Mouse (Mus musculus) stomach, postnatal 0 days (tissue): ENCODE data around the gene Pde10a. TPM values are rescaled to one million over a fixed set of nuclear protein-coding genes. Genes with fewer than 3 reads are reported as not detected.

Source experiments
- ATAC-seq: fragments of 200-750 bp; cut with Nextera tagmentation; 2 replicates; pipeline ENCODE4 v1.8.0; 2017; ENCODE audit not compliant: low FRiP score, low TSS enrichment
- DNase-seq: peaks from one replicate; pipeline ENCODE4 v3.0.0-alpha.2; 2016; ENCODE audit warnings: low spot score
- H3K27ac ChIP-seq: fragments of 300-500 bp; sonication (generic); replicated peaks from 2 replicates; pipeline ENCODE4 v1.5.1; 2014; ENCODE audit warnings: mild to moderate bottlenecking, control low read depth
- H3K27me3 ChIP-seq: fragments of 300-500 bp; sonication (generic); 2 replicates; pipeline ENCODE4 v1.6.1; 2014; ENCODE audit warnings: low read length; ENCODE audit not compliant: control insufficient read depth, insufficient read depth
- H3K36me3 ChIP-seq: fragments of 300-500 bp; sonication (generic); 2 replicates; pipeline ENCODE4 v1.6.1; 2014; ENCODE audit warnings: low read length, mixed read lengths; ENCODE audit not compliant: control insufficient read depth, insufficient read depth
- H3K4me1 ChIP-seq: fragments of 300-500 bp; sonication (generic); replicated peaks from 2 replicates; pipeline ENCODE4 v1.6.1; 2014; ENCODE audit warnings: antibody characterized with exemption; ENCODE audit not compliant: control insufficient read depth, insufficient read depth
- H3K4me2 ChIP-seq: fragments of 300-500 bp; sonication (generic); replicated peaks from 2 replicates; pipeline ENCODE4 v1.6.1; 2014; ENCODE audit warnings: low read depth, mild to moderate bottlenecking, control low read depth, moderate library complexity
- H3K4me3 ChIP-seq: fragments of 300-500 bp; sonication (generic); 2 replicates; pipeline ENCODE4 v1.5.1; 2014; ENCODE audit warnings: low read depth, low read length, control low read depth
- H3K9ac ChIP-seq: fragments of 300-500 bp; sonication (generic); 2 replicates; pipeline ENCODE4 v1.6.1; 2014; ENCODE audit warnings: mild to moderate bottlenecking, low read length, control low read depth, mixed read lengths
- H3K9me3 ChIP-seq: fragments of 300-500 bp; sonication (generic); 2 replicates; pipeline ENCODE4 v1.6.1; 2016; ENCODE audit warnings: low read length; ENCODE audit not compliant: control insufficient read depth
- CTCF ChIP-seq: IDR thresholded peaks from 2 replicates; pipeline ENCODE4 v1.5.1; 2016; ENCODE audit warnings: antibody characterized with exemption, low read depth, mild to moderate bottlenecking, moderate library complexity
- EP300 ChIP-seq: optimal IDR thresholded peaks from 2 replicates; pipeline ENCODE3; 2016; ENCODE audit warnings: antibody characterized with exemption
- WGBS: fragments of 180-500 bp; shearing (Covaris S2); extraction: QIAGEN DNeasy Blood & Tissue Kit; methylation state at CpG from one replicate; pipeline ENCODE4 v1.1.7; 2014; 5-methylcytosine and 5-hydroxymethylcytosine counted together
- polyA plus RNA-seq: library from polyadenylated mRNA; unstranded; fragments of >200 nt; fragmentation: Nextera tagmentation; extraction: Ambion mirVana; gene quantifications from 2 replicates; pipeline ENCODE4 v1.2.1, GENCODE M21; 2015

Pde10a gene
- polyA plus RNA-seq, 1 experiment from 2014 or later = 0.69 TPM

GRCm38 (mm10) chr17:8597790-8598189 is 72.6 kb downstream of the Pde10a start:
- WGBS = 7% methylated on average over 7 of the region's 7 CpGs
- no peak overlapping the region for H3K4me2 ChIP-seq
- ATAC-seq = no peak
- no peaks in the 10 kb centered on the region for H3K4me1 ChIP-seq
- H3K9ac ChIP-seq = no peak overlapping the region
- DNase-seq = peak; percentile 52
- no peaks in the 10 kb centered on the region for H3K27me3 ChIP-seq
- TF ChIP-seq CTCF = peak; percentile 94
- TF ChIP-seq EP300 = no peak
- no peak overlapping the region for H3K4me3 ChIP-seq
- H3K36me3 ChIP-seq = no peaks in the 10 kb centered on the region
- no peak overlapping the region for H3K27ac ChIP-seq
- H3K9me3 ChIP-seq = no peaks in the 10 kb centered on the region

DNA sequence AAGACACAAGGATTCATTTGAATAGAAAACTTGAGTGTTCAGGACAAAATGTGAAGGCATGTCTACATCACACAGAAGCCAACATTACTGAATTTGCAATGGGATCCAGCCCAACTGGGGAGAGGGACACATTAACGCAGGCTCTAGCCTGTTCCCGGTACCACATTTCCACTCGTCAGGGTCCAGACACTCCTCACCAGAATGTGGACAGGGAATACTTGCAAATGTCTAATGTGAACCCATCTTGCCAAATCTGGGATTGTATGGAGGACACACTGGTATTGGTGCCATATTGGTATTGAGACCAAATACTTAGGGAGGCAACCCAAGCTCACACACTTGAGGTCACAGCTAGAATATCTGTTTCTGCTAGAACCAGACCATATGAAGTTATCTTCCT is 77.8 kb downstream of the Pde10a start:
- H3K27ac ChIP-seq = no peak overlapping the region
- H3K9ac ChIP-seq = no peak overlapping the region
- DNase-seq = no peak
- no peak for ATAC-seq
- H3K4me2 ChIP-seq = no peak overlapping the region
- WGBS = 83% methylated on average over 3 of the region's 3 CpGs
- no peaks in the 10 kb centered on the region for H3K27me3 ChIP-seq
- H3K4me1 ChIP-seq = no peaks in the 10 kb centered on the region
- no peak overlapping the region for H3K4me3 ChIP-seq
- no peaks in the 10 kb centered on the region for H3K9me3 ChIP-seq
- TF ChIP-seq EP300 (no peak), CTCF (no peak)
- no peaks in the 10 kb centered on the region for H3K36me3 ChIP-seq

- H3K9ac ChIP-seq = no peak overlapping the region
- H3K4me2 ChIP-seq = no peak overlapping the region
- ATAC-seq (no peak), DNase-seq (peak; percentile 7)
- H3K4me3 ChIP-seq = no peak overlapping the region
- H3K4me1 ChIP-seq = no peaks in the 10 kb centered on the region
- 84% methylated on average over 5 of the region's 5 CpGs for WGBS
- H3K9me3 ChIP-seq = no peaks in the 10 kb centered on the region
- TF ChIP-seq EP300 (no peak), CTCF (no peak)
- H3K27me3 ChIP-seq = no peaks in the 10 kb centered on the region
- H3K36me3 ChIP-seq = no peaks in the 10 kb centered on the region
- H3K27ac ChIP-seq = no peak overlapping the region
Measured at GRCm38 (mm10) chr17:8605921-8606320, 80.7 kb downstream of the Pde10a start.

DNA sequence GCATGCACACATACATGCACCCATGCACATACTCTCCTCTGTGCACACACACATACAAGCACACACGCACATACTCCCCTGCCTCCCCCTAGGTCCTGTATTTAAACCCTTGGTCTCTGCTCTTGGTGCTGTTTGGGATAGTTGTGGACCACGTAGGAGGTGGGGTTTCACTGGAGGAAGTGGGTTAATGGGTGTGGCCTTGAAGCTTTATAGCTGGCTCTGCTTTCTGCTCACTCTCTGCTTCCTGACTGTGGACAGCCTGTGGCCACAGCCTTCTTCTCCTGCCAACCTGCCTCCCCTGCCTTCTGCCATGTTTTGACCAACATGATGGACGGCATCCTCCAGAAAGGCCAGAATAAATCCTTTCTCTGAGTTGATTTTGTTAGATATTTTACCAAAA is 81.5 kb downstream of the Pde10a start:
- no peaks in the 10 kb centered on the region for H3K9me3 ChIP-seq
- WGBS = 72% methylated on average over 3 of the region's 3 CpGs
- no peak overlapping the region for H3K4me3 ChIP-seq
- H3K4me1 ChIP-seq = no peaks in the 10 kb centered on the region
- H3K4me2 ChIP-seq = no peak overlapping the region
- H3K27me3 ChIP-seq = no peaks in the 10 kb centered on the region
- no peak for ATAC-seq
- no peak overlapping the region for H3K27ac ChIP-seq
- no peaks in the 10 kb centered on the region for H3K36me3 ChIP-seq
- TF ChIP-seq EP300 (no peak), CTCF (no peak)
- peak; percentile 6 for DNase-seq
- no peak overlapping the region for H3K9ac ChIP-seq

- no peaks in the 10 kb centered on the region for H3K9me3 ChIP-seq
- ATAC-seq = no peak
- H3K27ac ChIP-seq = no peak overlapping the region
- no peak for DNase-seq
- H3K4me2 ChIP-seq = no peak overlapping the region
- TF ChIP-seq EP300 (no peak), CTCF (no peak)
- no peak overlapping the region for H3K9ac ChIP-seq
- no peaks in the 10 kb centered on the region for H3K4me1 ChIP-seq
- 78% methylated on average over 4 of the region's 4 CpGs for WGBS
- no peaks in the 10 kb centered on the region for H3K36me3 ChIP-seq
- no peak overlapping the region for H3K4me3 ChIP-seq
- H3K27me3 ChIP-seq = no peaks in the 10 kb centered on the region
Measured at GRCm38 (mm10) chr17:8611916-8612315, 86.7 kb downstream of the Pde10a start.

DNA sequence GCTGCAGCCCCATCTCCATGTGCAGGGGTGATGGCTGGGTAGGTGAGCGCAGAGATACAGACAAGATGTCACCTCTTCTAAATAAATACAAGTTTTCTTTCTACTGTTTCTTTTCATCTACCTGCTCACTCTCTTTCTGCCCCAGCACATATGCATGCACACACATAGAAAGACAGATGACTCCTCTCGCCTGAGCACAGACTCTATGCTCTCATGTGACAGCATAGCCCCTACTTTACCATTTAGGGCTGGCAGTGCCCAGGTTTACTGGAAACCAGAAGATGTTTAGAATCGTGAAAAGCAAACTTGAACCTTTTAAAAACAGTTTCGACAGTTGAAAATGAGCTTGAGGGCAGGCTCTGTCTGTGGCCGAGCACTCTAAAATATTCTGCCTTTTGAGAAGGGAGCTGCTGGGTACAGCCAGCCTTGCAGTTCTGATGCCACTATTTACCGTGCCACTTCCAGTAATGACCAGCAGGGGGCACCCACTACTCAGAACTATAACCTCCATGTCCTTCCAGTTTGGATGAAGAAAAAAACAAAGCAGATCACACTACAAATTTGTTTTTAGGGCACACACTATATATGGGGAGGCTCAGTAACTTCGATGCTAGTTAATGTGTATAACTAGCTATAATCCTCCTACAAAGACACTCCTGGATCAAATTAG is 88.8 kb downstream of the Pde10a start:
- H3K4me1 ChIP-seq = no peaks in the 10 kb centered on the region
- ATAC-seq = no peak
- no peak overlapping the region for H3K27ac ChIP-seq
- H3K36me3 ChIP-seq = no peaks in the 10 kb centered on the region
- DNase-seq = peak; percentile 74
- H3K9ac ChIP-seq = no peak overlapping the region
- no peaks in the 10 kb centered on the region for H3K27me3 ChIP-seq
- H3K4me2 ChIP-seq = no peak overlapping the region
- H3K4me3 ChIP-seq = no peak overlapping the region
- H3K9me3 ChIP-seq = no peaks in the 10 kb centered on the region
- WGBS = 27% methylated on average over 7 of the region's 7 CpGs
- TF ChIP-seq EP300 (no peak), CTCF (peak; percentile 94)
